Mouse (Mus musculus) liver, embryonic 14.5 days (tissue): ENCODE measurements around the gene Plrg1. TPM values are rescaled to one million over a fixed set of nuclear protein-coding genes. Genes with fewer than 3 reads are reported as not detected.

Experiments used
- ATAC-seq: fragments of 200-750 bp; cut with Nextera tagmentation; 2 replicates; pipeline ENCODE4 v1.8.0; 2017; ENCODE audit warnings: moderate number of reproducible peaks, mild to moderate bottlenecking, moderate library complexity; ENCODE audit not compliant: insufficient read depth
- DNase-seq, 3 experiments: peaks; one replicate each; pipeline ENCODE4 v3.0.0-alpha.2; 2012 to 2013; ENCODE audit warnings: low read depth in 3 of 3, low spot score in 3 of 3
- H3K27ac ChIP-seq: fragments of 300-500 bp; sonication (generic); 2 replicates; pipeline ENCODE4 v1.5.1; 2014; ENCODE audit warnings: moderate library complexity, mild to moderate bottlenecking, control low read depth, inconsistent platforms
- H3K27me3 ChIP-seq: fragments of 300-500 bp; sonication (generic); 2 replicates; pipeline ENCODE4 v1.6.1; 2014; ENCODE audit warnings: mild to moderate bottlenecking, low read length, moderate library complexity; ENCODE audit not compliant: control insufficient read depth, insufficient read depth
- H3K36me3 ChIP-seq: fragments of 300-500 bp; sonication (generic); replicated peaks from 2 replicates; pipeline ENCODE4 v1.6.1; 2014; ENCODE audit warnings: low read depth; ENCODE audit not compliant: control insufficient read depth, insufficient read depth
- H3K4me1 ChIP-seq, 2 experiments: fragments of 200-500 bp in 1 of 2; fragments of 300-500 bp in 1 of 2; sonication (generic) in 1 of 2; replicated peaks; 2 replicates each; pipeline ENCODE4 v1.6.1; 2012 to 2014; ENCODE audit warnings: antibody characterized with exemption in 1 of 2, inconsistent platforms in 1 of 2, low read length in 1 of 2; ENCODE audit not compliant: control insufficient read depth in 2 of 2, insufficient read depth in 2 of 2
- H3K4me2 ChIP-seq: fragments of 300-500 bp; sonication (generic); 2 replicates; pipeline ENCODE4 v1.6.1; 2014; ENCODE audit warnings: low read depth, mild to moderate bottlenecking, control low read depth, moderate library complexity
- H3K4me3 ChIP-seq, 2 experiments: fragments of 200-500 bp in 1 of 2; fragments of 300-500 bp in 1 of 2; sonication (generic) in 1 of 2; 2 replicates each; pipeline ENCODE4 v1.5.1; 2012 to 2014; ENCODE audit warnings: low read depth in 2 of 2, low read length in 2 of 2, mild to moderate bottlenecking in 2 of 2, control low read depth in 1 of 2, inconsistent platforms in 1 of 2, moderate library complexity in 1 of 2; ENCODE audit not compliant: insufficient read depth in 1 of 2
- H3K9ac ChIP-seq: fragments of 300-500 bp; sonication (generic); replicated peaks from 2 replicates; pipeline ENCODE4 v1.6.1; 2014; ENCODE audit warnings: mild to moderate bottlenecking, control low read depth, moderate library complexity
- H3K9me3 ChIP-seq: fragments of 300-500 bp; sonication (generic); 2 replicates; pipeline ENCODE4 v1.6.1; 2016; ENCODE audit warnings: low read length, mixed read lengths; ENCODE audit not compliant: control insufficient read depth
- CTCF ChIP-seq: IDR thresholded peaks from 2 replicates; pipeline ENCODE4 v1.5.1; 2016; ENCODE audit warnings: antibody characterized with exemption, low read depth, control low read depth
- EP300 ChIP-seq: IDR thresholded peaks from 2 replicates; pipeline ENCODE4 v1.6.1; 2016; ENCODE audit warnings: antibody characterized with exemption, low read depth
- WGBS: fragments of 180-500 bp; shearing (Covaris S2); extraction: QIAGEN DNeasy Blood & Tissue Kit; methylation state at CpG from one replicate; pipeline ENCODE4 v1.1.7; 2014; ENCODE audit not compliant: insufficient replicate concordance; 5-methylcytosine and 5-hydroxymethylcytosine counted together
- polyA plus RNA-seq, 2 experiments: library from polyadenylated mRNA; depleted of rRNA in 1 of 2; stranded (reverse) in 1 of 2; unstranded in 1 of 2; fragments of >200 nt; fragmentation: Nextera tagmentation in 1 of 2; extraction: Ambion mirVana in 1 of 2; gene quantifications; 2 replicates each; pipeline versions ENCODE4 v1.2.1 to v1.2.3; 2012 to 2014

Plrg1 gene
- polyA plus RNA-seq, 2 experiments: 34.9 to 52.7 TPM

GRCm38 (mm10) chr3:83025036-83025435 is 30.3 kb upstream of the Plrg1 start:
- no peak for DNase-seq
- Histone ChIP-seq H3K4me2 (no peak overlapping the region; the same call in 1 of the 2 replicates), H3K9ac (no peak overlapping the region), H3K9me3 (no peaks in the 10 kb centered on the region), H3K4me3 (no peak overlapping the region), H3K36me3 (no peaks in the 10 kb centered on the region), H3K27me3 (no peaks in the 10 kb centered on the region), H3K27ac (no peak overlapping the region), H3K4me1 (peaks cover 0 to 8% of the 10 kb centered on the region in 2 experiments; a peak in 2 of 4 replicates)
- no peak for ATAC-seq
- TF ChIP-seq CTCF (no peak), EP300 (no peak)
- WGBS: 67% methylated on average over 6 of the region's 6 CpGs

GRCm38 (mm10) chr3:83025475-83026301 is 29.6 kb upstream of the Plrg1 start, which contains the start of gene Fga:
Fga (plus strand) TSS chr3:83026076.
- Histone ChIP-seq H3K27me3 (no peaks in the 10 kb centered on the region), H3K4me2 (peak within 1 kb of the TSS; percentile 13; the same call in 1 of the 2 replicates), H3K9me3 (no peaks in the 10 kb centered on the region), H3K36me3 (no peaks in the 10 kb centered on the region), H3K9ac (peak within 1 kb of the TSS; percentile 45), H3K4me1 (peaks cover 0 to 6% of the 10 kb centered on the region in 2 experiments; a peak in 2 of 4 replicates), H3K27ac (no peak within 1 kb of the TSS), H3K4me3 (peak within 1 kb of the TSS; percentile 23 to 67)
- DNase-seq (no peak), ATAC-seq (peak; percentile 76)
- 47% methylated on average over 9 of the region's 9 CpGs for WGBS
- TF ChIP-seq EP300: no peak
- no peak for TF ChIP-seq CTCF

- no peaks in the 10 kb centered on the region for H3K27me3 ChIP-seq
- no peak for TF ChIP-seq EP300
- no peak for TF ChIP-seq CTCF
- no peaks in the 10 kb centered on the region for H3K9me3 ChIP-seq
- 75% methylated on average over 9 of the region's 9 CpGs for whole genome bisulfite sequencing
- H3K27ac ChIP-seq: no peak overlapping the region
- 0 out of 4 replicates have a peak, but pooled peaks cover 0 to 2% of the 10 kb centered on the region in 2 experiments for H3K4me1 ChIP-seq
- H3K4me2 ChIP-seq: peak overlapping the region; percentile 50
- ATAC-seq: no peak
- peak overlapping the region; percentile 29 to 42; a peak in 3 of 4 replicates for H3K4me3 ChIP-seq
- H3K36me3 ChIP-seq: no peaks in the 10 kb centered on the region
- DNase-seq: no peak
- H3K9ac ChIP-seq: no peak overlapping the region
These were observed 27.6 kb upstream of the Plrg1 start for GRCm38 (mm10) chr3:83027546-83028251.

GRCm38 (mm10) chr3:83030331-83030730 is 25.0 kb upstream of the Plrg1 start:
- H3K4me3 ChIP-seq: no peak overlapping the region
- peak overlapping the region; percentile 2; the same call in 1 of the 2 replicates for H3K4me2 ChIP-seq
- H3K27ac ChIP-seq: no peak overlapping the region
- no peak for TF ChIP-seq CTCF
- no peak for TF ChIP-seq EP300
- ATAC-seq (no peak), DNase-seq (no peak)
- H3K27me3 ChIP-seq: no peaks in the 10 kb centered on the region
- H3K9me3 ChIP-seq: no peaks in the 10 kb centered on the region
- no peak overlapping the region for H3K9ac ChIP-seq
- no peaks in the 10 kb centered on the region; the same call in 1 of the 2 replicates for H3K36me3 ChIP-seq
- WGBS: 65% methylated on average over 4 of the region's 4 CpGs
- 0 out of 4 replicates have a peak, but pooled peaks cover 0 to 2% of the 10 kb centered on the region in 2 experiments for H3K4me1 ChIP-seq
